Mouse (Mus musculus) adrenal gland, postnatal 25 days (tissue): Measurements from ENCODE around the gene Ucp2. TPM values are rescaled to one million over a fixed set of nuclear protein-coding genes. Genes with fewer than 3 reads are reported as not detected.

Source experiments
- total RNA-seq: library from RNA; stranded (reverse); gene quantifications from 2 replicates; pipeline ENCODE4 v1.2.3, GENCODE M21; 2021

The Ucp2 gene
- total RNA-seq, 1 experiment from 2014 or later = 190 TPM

Other genes starting within 250 kb of the Ucp2 start
- 0.81 and 1.3 TPM in 2 replicates for gene P4ha3, start 207.8 kb upstream of the Ucp2 start, total RNA-seq
- 26.6 and 27.9 TPM in 2 replicates for gene C2cd3, start 121.1 kb upstream of the Ucp2 start, total RNA-seq
- 54.5 and 70.6 TPM in 2 replicates for gene Ppme1, start 121.0 kb upstream of the Ucp2 start, total RNA-seq
- gene Ucp3, start 20.3 kb upstream of the Ucp2 start, total RNA-seq = 24.6 and 30.5 TPM in 2 replicates
- not detected in 2 replicates for gene Dnajb13, start 21.6 kb downstream of the Ucp2 start, total RNA-seq
- 11.5 and 11.7 TPM in 2 replicates for gene Coa4, start 43.7 kb downstream of the Ucp2 start, total RNA-seq
- 64.8 and 67.5 TPM in 2 replicates for gene Rab6a, start 114.1 kb downstream of the Ucp2 start, total RNA-seq
- gene Mrpl48, start 115.0 kb downstream of the Ucp2 start, total RNA-seq = 48.3 and 60.4 TPM in 2 replicates
- gene Plekhb1, start 169.1 kb downstream of the Ucp2 start, total RNA-seq = 2.1 and 3.3 TPM in 2 replicates
- gene Fam168a, start 213.3 kb downstream of the Ucp2 start, total RNA-seq = 53.3 and 64.6 TPM in 2 replicates